Mouse (Mus musculus): ENCODE measurements around the gene Zfp663.

Gene Zfp663

GRCm38 (mm10) chr2:165368496-165368895, at the start of gene Zfp663:
Gene Zfp663 (minus strand): TSS chr2:165368729.
- no peak for DNase-seq (ENCODE audit: low read depth)

GRCm38 (mm10) chr2:165417291-165417690, 48.8 kb upstream of the Zfp663 start:
- DNase-seq (ENCODE audit: low read depth) = no peak

GRCm38 (mm10) chr2:165415795-165416194, 47.3 kb upstream of the Zfp663 start:
- DNase-seq (ENCODE audit: low read depth) = no peak

GRCm38 (mm10) chr2:165415141-165415721, 46.7 kb upstream of the Zfp663 start:
- DNase-seq (ENCODE audit: low read depth) = no peak

GRCm38 (mm10) chr2:165414321-165414720, 45.8 kb upstream of the Zfp663 start:
- no peak for DNase-seq (ENCODE audit: low read depth)

GRCm38 (mm10) chr2:165413884-165414283, 45.4 kb upstream of the Zfp663 start:
- no peak for DNase-seq (ENCODE audit: low read depth)

GRCm38 (mm10) chr2:165407700-165408301, 39.3 kb upstream of the Zfp663 start:
- peak; percentile 91 for DNase-seq (ENCODE audit: low read depth)

- DNase-seq (ENCODE audit: low read depth) = peak; percentile 62
Measured at GRCm38 (mm10) chr2:165405351-165405750, 36.8 kb upstream of the Zfp663 start.

- DNase-seq (ENCODE audit: low read depth) = no peak
Measured at GRCm38 (mm10) chr2:165404951-165405350, 36.4 kb upstream of the Zfp663 start.

- no peak for DNase-seq (ENCODE audit: low read depth)
Measured at GRCm38 (mm10) chr2:165398164-165398785, 29.7 kb upstream of the Zfp663 start.

- no peak for DNase-seq (ENCODE audit: low read depth)
Measured at GRCm38 (mm10) chr2:165397502-165398163, 29.1 kb upstream of the Zfp663 start.

GRCm38 (mm10) chr2:165396831-165397501, 28.4 kb upstream of the Zfp663 start:
- no peak for DNase-seq (ENCODE audit: low read depth)

GRCm38 (mm10) chr2:165392156-165392555, 23.6 kb upstream of the Zfp663 start:
- DNase-seq (ENCODE audit: low read depth) = peak; percentile 88

- peak; percentile 89 for DNase-seq (ENCODE audit: low read depth)
Measured at GRCm38 (mm10) chr2:165391561-165391960, 23.0 kb upstream of the Zfp663 start.

GRCm38 (mm10) chr2:165389299-165389952, 20.9 kb upstream of the Zfp663 start:
- DNase-seq (ENCODE audit: low read depth) = no peak

GRCm38 (mm10) chr2:165387844-165388495, 19.4 kb upstream of the Zfp663 start, which contains the start of gene Zfp334:
Gene Zfp334 (minus strand): TSS chr2:165388259.
- peak; percentile 98 for DNase-seq (ENCODE audit: low read depth)

- peak; percentile 35 for DNase-seq (ENCODE audit: low read depth)
Measured at GRCm38 (mm10) chr2:165387370-165387769, 18.8 kb upstream of the Zfp663 start.

- no peak for DNase-seq (ENCODE audit: low read depth)
Measured at GRCm38 (mm10) chr2:165380050-165380449, 11.5 kb upstream of the Zfp663 start.

GRCm38 (mm10) chr2:165376001-165376400, 7.5 kb upstream of the Zfp663 start:
- peak; percentile 45 for DNase-seq (ENCODE audit: low read depth)

- DNase-seq (ENCODE audit: low read depth) = peak; percentile 58
Measured at GRCm38 (mm10) chr2:165375478-165375877, 6.9 kb upstream of the Zfp663 start.

- DNase-seq (ENCODE audit: low read depth) = peak; percentile 61
Measured at GRCm38 (mm10) chr2:165371066-165371465, 2.5 kb upstream of the Zfp663 start.

Data from NIH3T3 (cell line).